Mouse (Mus musculus): ENCODE data around the gene Cela3a. TPM values are rescaled to one million over a fixed set of nuclear protein-coding genes. Genes with fewer than 3 reads are reported as not detected.
A peak's percentile ranks its signal among the peaks of the same experiment; 100 is the strongest.

The Cela3a gene
- total and polyA plus RNA-seq, 2 experiments from 2014 or later, result not detected

- no peak for TF ChIP-seq CTCF (IDR thresholded peaks at IDR 0.05; ENCODE audit: low read depth)
- Histone ChIP-seq H3K9me3 (ENCODE audit: low read length) (no peaks in the 10 kb centered on the region), H3K4me3 (ENCODE audit: low read length) (no peak overlapping the region), H3K27ac (no peak overlapping the region), H3K4me2 (ENCODE audit: low read depth, low read length) (no peak overlapping the region), H3K36me3 (ENCODE audit: insufficient read depth, low read length) (no peaks in the 10 kb centered on the region), H3K9ac (replicated peaks; ENCODE audit: low read length) (no peak overlapping the region), H3K4me1 (ENCODE audit: insufficient read depth, low read length) (no peaks in the 10 kb centered on the region; the same call in 1 of the 2 replicates), H3K27me3 (ENCODE audit: insufficient read depth, low read length) (no peaks in the 10 kb centered on the region)
- WGBS, result 59% methylated on average over 6 of the region's 6 CpGs
- DNase-seq (ENCODE audit: low spot score) (no peak), ATAC-seq (no peak)
Measured at GRCm38 (mm10) chr4:137373711-137374110, 35.9 kb downstream of the Cela3a start.

DNA sequence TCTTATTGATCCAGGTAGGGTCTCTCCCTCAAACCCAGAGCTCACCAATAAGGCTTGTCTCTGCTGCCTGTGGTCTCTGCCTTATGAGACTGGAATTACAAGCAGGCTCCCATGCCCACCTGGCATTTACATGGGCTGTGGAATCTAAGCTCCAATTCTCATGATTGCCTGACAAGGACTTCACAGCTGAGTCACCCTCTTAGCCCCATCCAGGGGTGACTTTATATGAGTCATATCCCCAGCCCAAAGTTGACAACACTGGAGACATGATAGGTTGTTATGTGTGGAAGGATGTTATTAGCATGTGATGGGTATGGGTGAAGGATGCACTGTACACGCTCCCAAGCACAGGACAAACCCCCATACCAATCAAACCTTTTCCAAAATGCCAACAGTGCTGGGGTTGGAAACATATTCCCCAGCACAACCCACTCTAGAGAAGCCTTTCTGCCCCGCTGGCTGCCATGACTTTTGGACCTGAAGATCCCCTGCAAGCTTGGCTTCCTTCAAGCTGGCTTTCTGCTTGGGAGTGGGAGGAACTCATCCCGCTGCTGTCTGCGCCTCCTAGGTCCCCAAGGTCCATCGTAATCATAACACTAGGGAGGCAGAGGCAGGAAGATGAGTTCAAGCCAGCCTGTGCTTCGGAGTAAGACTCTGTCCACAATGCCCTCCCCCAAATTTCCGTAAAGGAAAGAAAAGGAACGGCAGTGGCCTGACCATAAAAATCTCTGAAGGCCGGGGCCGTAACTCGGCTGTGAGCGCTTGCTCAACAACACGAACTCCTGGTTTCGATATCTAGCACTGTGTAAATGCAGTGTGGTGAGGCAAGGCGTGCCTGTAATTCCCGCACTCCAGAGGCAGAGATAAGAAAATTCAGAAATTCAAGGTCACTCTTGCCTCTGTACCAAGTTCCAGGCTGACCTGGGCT is 37.7 kb downstream of the Cela3a start:
- Histone ChIP-seq H3K4me3 (ENCODE audit: low read length) (no peak overlapping the region), H3K4me2 (ENCODE audit: low read depth, low read length) (no peak overlapping the region), H3K9me3 (ENCODE audit: low read length) (no peaks in the 10 kb centered on the region), H3K36me3 (ENCODE audit: insufficient read depth, low read length) (no peaks in the 10 kb centered on the region), H3K4me1 (ENCODE audit: insufficient read depth, low read length) (no peaks in the 10 kb centered on the region; the same call in 1 of the 2 replicates), H3K27me3 (ENCODE audit: insufficient read depth, low read length) (no peaks in the 10 kb centered on the region), H3K27ac (no peak overlapping the region), H3K9ac (replicated peaks; ENCODE audit: low read length) (no peak overlapping the region)
- TF ChIP-seq CTCF (IDR thresholded peaks at IDR 0.05; ENCODE audit: low read depth), result no peak
- 90% methylated on average over 16 of the region's 16 CpGs for WGBS
- DNase-seq (ENCODE audit: low spot score), result no peak
- ATAC-seq, result no peak

DNA sequence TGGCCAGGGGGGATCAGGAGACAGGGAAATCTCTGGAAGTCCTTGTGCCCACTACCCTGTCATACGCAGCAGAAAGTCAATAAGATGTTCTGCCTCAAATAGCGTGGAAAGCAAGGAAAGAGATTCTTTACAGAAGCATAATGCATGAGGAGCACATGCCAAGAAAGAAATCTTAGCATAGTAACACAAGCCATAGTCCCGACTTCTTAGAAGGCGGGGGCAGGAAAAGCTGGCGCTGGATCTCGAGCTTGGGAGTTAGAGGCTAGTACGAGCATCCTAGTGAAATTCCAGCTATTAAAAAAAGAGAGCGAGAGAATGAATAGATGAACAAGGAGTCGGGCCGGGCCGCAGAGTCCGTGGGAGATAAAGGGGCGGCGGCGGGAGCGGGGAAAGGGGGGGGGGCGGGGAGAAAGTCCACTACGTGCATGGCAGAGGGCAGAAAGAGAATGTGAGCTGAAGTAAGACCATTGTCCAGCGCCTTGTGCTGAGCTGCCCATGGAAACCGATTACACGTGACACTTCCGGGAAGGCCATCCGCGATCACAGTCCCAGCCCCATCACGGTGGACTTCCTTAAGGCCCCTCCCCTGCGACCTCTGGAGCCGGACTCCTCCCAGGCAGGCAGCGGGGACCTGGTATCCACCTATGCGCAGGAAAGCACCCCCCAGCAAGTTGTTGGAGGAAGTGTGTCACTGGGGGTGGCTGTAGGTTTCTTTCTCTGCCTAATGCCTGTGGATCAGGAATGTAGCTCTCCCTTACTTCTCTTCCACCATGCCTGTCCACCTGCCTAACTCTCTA is 39.4 kb downstream of the Cela3a start:
- Histone ChIP-seq H3K27ac (no peak overlapping the region), H3K9ac (replicated peaks; ENCODE audit: low read length) (peak overlapping the region; percentile 46), H3K27me3 (ENCODE audit: insufficient read depth, low read length) (no peaks in the 10 kb centered on the region), H3K36me3 (ENCODE audit: insufficient read depth, low read length) (no peaks in the 10 kb centered on the region), H3K9me3 (ENCODE audit: low read length) (no peaks in the 10 kb centered on the region), H3K4me3 (ENCODE audit: low read length) (peak overlapping the region; percentile 31), H3K4me2 (ENCODE audit: low read depth, low read length) (peak overlapping the region; percentile 63), H3K4me1 (ENCODE audit: insufficient read depth, low read length) (no peaks in the 10 kb centered on the region; the same call in 1 of the 2 replicates)
- DNase-seq (ENCODE audit: low spot score), result peak; percentile 34
- no peak for TF ChIP-seq CTCF (IDR thresholded peaks at IDR 0.05; ENCODE audit: low read depth)
- ATAC-seq, result peak; percentile 67; the same call in 1 of the 2 replicates
- WGBS, result 5% methylated on average over 27 of the region's 29 CpGs

DNA sequence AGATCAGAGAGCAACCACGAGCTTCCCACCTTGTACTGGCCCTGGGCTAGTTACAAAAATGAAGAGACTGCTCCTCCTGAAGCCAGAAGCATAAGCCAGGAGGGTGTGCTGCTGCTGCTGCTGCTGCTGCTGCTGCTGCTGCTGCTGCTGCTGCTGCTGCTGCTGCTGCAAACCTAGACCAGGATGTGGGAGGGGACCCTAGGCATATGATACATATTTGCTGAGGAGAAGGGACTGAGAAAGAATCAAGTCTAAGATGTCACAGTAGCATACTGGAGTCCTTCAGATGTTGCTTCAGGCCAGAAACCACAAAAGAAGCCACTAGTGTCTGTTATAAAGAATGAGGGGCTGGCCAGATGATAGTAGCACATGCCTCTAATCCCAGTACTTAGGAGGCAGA is 41.4 kb downstream of the Cela3a start:
- no peak overlapping the region for H3K27ac ChIP-seq
- TF ChIP-seq CTCF (IDR thresholded peaks at IDR 0.05; ENCODE audit: low read depth), result no peak
- ATAC-seq, result no peak
- H3K27me3 ChIP-seq (ENCODE audit: insufficient read depth, low read length), result no peaks in the 10 kb centered on the region
- no peak overlapping the region for H3K9ac ChIP-seq (replicated peaks; ENCODE audit: low read length)
- DNase-seq (ENCODE audit: low spot score), result no peak
- H3K4me3 ChIP-seq (ENCODE audit: low read length), result no peak overlapping the region
- H3K4me2 ChIP-seq (ENCODE audit: low read depth, low read length), result no peak overlapping the region
- H3K9me3 ChIP-seq (ENCODE audit: low read length), result no peaks in the 10 kb centered on the region
- 34% methylated on average over 1 of the region's 1 CpGs for WGBS
- no peaks in the 10 kb centered on the region; the same call in 1 of the 2 replicates for H3K4me1 ChIP-seq (ENCODE audit: insufficient read depth, low read length)
- H3K36me3 ChIP-seq (ENCODE audit: insufficient read depth, low read length), result no peaks in the 10 kb centered on the region

DNA sequence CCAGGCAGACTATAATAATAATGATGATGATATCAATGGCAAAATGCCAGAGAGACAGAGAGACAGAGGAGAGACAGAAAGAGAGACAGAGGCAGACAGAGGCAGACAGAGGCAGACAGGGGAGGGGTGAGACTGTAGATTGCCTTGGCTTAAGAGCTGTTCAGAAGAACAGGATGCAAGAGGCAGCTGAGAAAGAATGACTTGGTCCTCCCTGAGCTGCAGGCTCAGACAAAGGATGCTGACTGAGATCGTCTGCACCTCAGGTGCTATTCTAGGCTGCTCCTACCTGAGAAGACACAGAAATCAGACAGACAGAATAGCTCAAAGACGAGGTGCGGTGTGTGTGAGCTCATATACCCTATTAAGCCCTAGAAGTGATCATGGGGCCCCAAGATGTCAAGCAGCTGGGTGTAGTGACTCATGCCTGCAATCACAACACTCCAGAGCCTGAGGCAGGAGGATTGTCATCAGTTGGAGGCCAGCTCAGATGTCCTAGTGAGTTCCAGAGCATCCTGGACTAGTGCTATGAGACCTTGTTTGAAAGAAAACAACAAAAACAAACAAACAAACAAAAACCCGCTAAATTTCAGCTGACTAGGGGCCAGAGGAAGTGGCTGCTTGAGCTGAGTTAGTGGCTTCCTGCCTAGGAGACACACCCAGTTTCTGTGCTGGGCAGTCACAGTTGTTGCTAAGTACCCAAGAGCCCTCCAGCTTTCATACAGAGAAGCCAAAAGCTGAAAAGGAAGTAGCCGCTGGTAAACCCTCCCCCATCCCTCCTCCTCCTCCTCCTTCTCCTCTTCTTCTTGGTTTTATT is 42.1 kb downstream of the Cela3a start:
- ATAC-seq (no peak), DNase-seq (ENCODE audit: low spot score) (peak; percentile 21)
- Histone ChIP-seq H3K27ac (no peak overlapping the region), H3K9me3 (ENCODE audit: low read length) (no peaks in the 10 kb centered on the region), H3K4me2 (ENCODE audit: low read depth, low read length) (no peak overlapping the region), H3K27me3 (ENCODE audit: insufficient read depth, low read length) (no peaks in the 10 kb centered on the region), H3K4me1 (ENCODE audit: insufficient read depth, low read length) (no peaks in the 10 kb centered on the region; the same call in 1 of the 2 replicates), H3K4me3 (ENCODE audit: low read length) (no peak overlapping the region), H3K36me3 (ENCODE audit: insufficient read depth, low read length) (no peaks in the 10 kb centered on the region), H3K9ac (replicated peaks; ENCODE audit: low read length) (no peak overlapping the region)
- 55% methylated on average over 5 of the region's 5 CpGs for WGBS
- no peak for TF ChIP-seq CTCF (IDR thresholded peaks at IDR 0.05; ENCODE audit: low read depth)

DNA sequence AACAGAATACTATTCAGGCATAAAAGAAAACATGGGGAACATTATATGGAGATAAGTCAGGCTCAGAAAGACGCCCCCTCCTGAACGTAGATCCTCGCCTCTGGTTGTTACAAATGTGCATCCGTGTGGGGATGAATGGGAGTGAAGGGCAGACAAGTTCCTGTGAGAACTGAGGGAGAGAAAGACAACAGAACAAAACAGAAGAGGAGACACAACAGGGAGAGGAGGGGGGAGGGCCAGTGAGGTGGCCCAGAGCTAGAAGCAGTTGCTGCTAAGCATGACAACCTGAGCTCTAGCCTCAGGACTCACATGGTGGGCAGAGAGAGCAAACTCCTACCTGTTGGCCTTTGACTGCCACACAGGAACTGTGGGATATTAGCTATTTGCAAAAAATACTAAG is 43.5 kb downstream of the Cela3a start:
- no peak for ATAC-seq
- H3K36me3 ChIP-seq (ENCODE audit: insufficient read depth, low read length), result no peaks in the 10 kb centered on the region
- H3K9me3 ChIP-seq (ENCODE audit: low read length), result no peaks in the 10 kb centered on the region
- DNase-seq (ENCODE audit: low spot score), result no peak
- no peaks in the 10 kb centered on the region; the same call in 1 of the 2 replicates for H3K4me1 ChIP-seq (ENCODE audit: insufficient read depth, low read length)
- WGBS, result 82% methylated on average over 4 of the region's 4 CpGs
- H3K4me2 ChIP-seq (ENCODE audit: low read depth, low read length), result no peak overlapping the region
- H3K27me3 ChIP-seq (ENCODE audit: insufficient read depth, low read length), result no peaks in the 10 kb centered on the region
- H3K4me3 ChIP-seq (ENCODE audit: low read length), result no peak overlapping the region
- no peak overlapping the region for H3K27ac ChIP-seq
- H3K9ac ChIP-seq (replicated peaks; ENCODE audit: low read length), result no peak overlapping the region
- no peak for TF ChIP-seq CTCF (IDR thresholded peaks at IDR 0.05; ENCODE audit: low read depth)
